Mouse (Mus musculus) liver, adult 2 months (tissue): ENCODE data around the gene Sap18.

Experiments used
- CTCF ChIP-seq: fragments of 200-500 bp; IDR thresholded peaks from 2 replicates; pipeline ENCODE4 v1.5.1; 2011; ENCODE audit warnings: low read depth, low read length, control low read depth
- POLR2A ChIP-seq: fragments of 200-500 bp; IDR thresholded peaks from 2 replicates; pipeline ENCODE4 v1.6.1; 2011; ENCODE audit warnings: low read length, control low read depth; ENCODE audit not compliant: insufficient read depth; ENCODE audit errors: extremely low read depth

GRCm38 (mm10) chr14:57755661-57756060 lies 42.3 kb upstream of the Sap18 start:
- TF ChIP-seq POLR2A (no peak), CTCF (no peak)
